Mouse (Mus musculus): ENCODE measurements around the gene Pygl. TPM values are rescaled to one million over a fixed set of nuclear protein-coding genes. Genes with fewer than 3 reads are reported as not detected.

Gene Pygl
- polyA plus RNA-seq, 2 experiments: 18.3 to 23.3 TPM

- H3K36me3 ChIP-seq (ENCODE audit: control insufficient read depth, insufficient read depth, low read length): no peaks in the 10 kb centered on the region
Measured at GRCm38 (mm10) chr12:70234938-70235484, 3.7 kb upstream of the Pygl start.

GRCm38 (mm10) chr12:70234411-70234810 lies 3.1 kb upstream of the Pygl start:
- Histone ChIP-seq H3K9me3 (ENCODE audit: control insufficient read depth, low read length) (no peaks in the 10 kb centered on the region), H3K36me3 (ENCODE audit: control insufficient read depth, insufficient read depth, low read length) (no peaks in the 10 kb centered on the region), H3K4me1 (ENCODE audit: control insufficient read depth, insufficient read depth, low read length) (peaks cover 5% of the 10 kb centered on the region; the same call in 1 of the 2 replicates), H3K4me2 (replicated peaks; ENCODE audit: low read depth, low read length, severe bottlenecking) (no peak overlapping the region), H3K4me3 (replicated peaks; ENCODE audit: low read length) (no peak overlapping the region), H3K27ac (replicated peaks; ENCODE audit: low read depth, low read length) (no peak overlapping the region), H3K9ac (ENCODE audit: low read depth, low read length, severe bottlenecking) (no peak overlapping the region), H3K27me3 (ENCODE audit: control insufficient read depth, insufficient read depth, low read length) (no peaks in the 10 kb centered on the region)
- peak; percentile 78 for DNase-seq (ENCODE audit: low spot score)
- TF ChIP-seq POLR2A (IDR thresholded peaks at IDR 0.05; ENCODE audit: borderline replicate concordance, extremely low read depth, insufficient read depth, insufficient read length): no peak
- WGBS: 25% methylated on average over 6 of the region's 6 CpGs
- no peak; the same call in 1 of the 2 replicates for ATAC-seq (ENCODE audit: low FRiP score, low read depth)

More at GRCm38 (mm10) chr12:70234938-70235484, 3.7 kb upstream of the Pygl start:
- TF ChIP-seq POLR2A (IDR thresholded peaks at IDR 0.05; ENCODE audit: borderline replicate concordance, extremely low read depth, insufficient read depth, insufficient read length): no peak
- WGBS: 4% methylated on average over 13 of the region's 13 CpGs
- ATAC-seq (ENCODE audit: low FRiP score, low read depth): peak; percentile 66; the same call in 1 of the 2 replicates
- H3K27ac ChIP-seq (replicated peaks; ENCODE audit: low read depth, low read length): no peak overlapping the region
- peaks cover 5% of the 10 kb centered on the region; the same call in 1 of the 2 replicates for H3K4me1 ChIP-seq (ENCODE audit: control insufficient read depth, insufficient read depth, low read length)
- peak overlapping the region; percentile 62 for H3K4me2 ChIP-seq (replicated peaks; ENCODE audit: low read depth, low read length, severe bottlenecking)
- H3K4me3 ChIP-seq (replicated peaks; ENCODE audit: low read length): peak overlapping the region; percentile 34
- H3K9me3 ChIP-seq (ENCODE audit: control insufficient read depth, low read length): no peaks in the 10 kb centered on the region
- no peaks in the 10 kb centered on the region for H3K27me3 ChIP-seq (ENCODE audit: control insufficient read depth, insufficient read depth, low read length)
- DNase-seq (ENCODE audit: low spot score): peak; percentile 87
- H3K9ac ChIP-seq (ENCODE audit: low read depth, low read length, severe bottlenecking): peak overlapping the region; percentile 45

DNA sequence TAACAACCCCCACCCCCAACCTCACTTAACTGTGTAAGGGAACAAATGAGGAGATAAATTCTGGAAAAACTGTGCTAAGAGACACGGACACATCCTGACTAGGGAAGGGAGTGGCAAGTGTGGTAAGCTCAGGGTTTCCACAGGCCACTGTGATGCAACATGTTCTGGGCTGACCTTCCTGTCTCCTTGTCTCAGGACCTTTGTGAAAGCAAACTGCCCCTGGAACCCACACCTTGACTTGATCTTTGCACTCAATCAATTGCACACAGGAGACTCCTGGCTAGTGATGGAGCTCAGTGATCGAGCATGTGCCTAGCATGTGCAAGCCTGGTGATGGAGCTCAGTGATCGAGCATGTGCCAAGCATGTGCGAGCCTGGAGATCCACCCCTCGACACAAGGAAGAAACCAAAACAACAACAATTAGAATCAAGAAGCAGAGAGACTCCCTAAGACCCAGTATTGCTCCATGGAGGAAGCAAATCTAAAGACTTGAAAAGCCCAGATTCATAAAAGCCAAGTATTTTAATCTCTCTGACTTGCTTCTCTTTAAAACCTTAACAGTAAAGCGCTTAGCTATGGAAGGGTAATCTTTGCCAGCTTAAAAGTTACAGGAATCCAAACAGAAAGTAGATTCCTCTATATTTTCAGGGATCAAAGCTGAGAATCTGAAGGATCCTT lies 2.5 kb upstream of the Pygl start:
- H3K27me3 ChIP-seq (ENCODE audit: control insufficient read depth, insufficient read depth, low read length): no peaks in the 10 kb centered on the region
- no peak for DNase-seq (ENCODE audit: low spot score)
- peaks cover 5% of the 10 kb centered on the region; the same call in 1 of the 2 replicates for H3K4me1 ChIP-seq (ENCODE audit: control insufficient read depth, insufficient read depth, low read length)
- no peak overlapping the region for H3K9ac ChIP-seq (ENCODE audit: low read depth, low read length, severe bottlenecking)
- no peaks in the 10 kb centered on the region for H3K9me3 ChIP-seq (ENCODE audit: control insufficient read depth, low read length)
- H3K36me3 ChIP-seq (ENCODE audit: control insufficient read depth, insufficient read depth, low read length): no peaks in the 10 kb centered on the region
- WGBS: 88% methylated on average over 6 of the region's 6 CpGs
- H3K4me2 ChIP-seq (replicated peaks; ENCODE audit: low read depth, low read length, severe bottlenecking): no peak overlapping the region
- H3K4me3 ChIP-seq (replicated peaks; ENCODE audit: low read length): no peak overlapping the region
- ATAC-seq (ENCODE audit: low FRiP score, low read depth): no peak
- no peak overlapping the region for H3K27ac ChIP-seq (replicated peaks; ENCODE audit: low read depth, low read length)
- no peak for TF ChIP-seq POLR2A (IDR thresholded peaks at IDR 0.05; ENCODE audit: borderline replicate concordance, extremely low read depth, insufficient read depth, insufficient read length)

DNA sequence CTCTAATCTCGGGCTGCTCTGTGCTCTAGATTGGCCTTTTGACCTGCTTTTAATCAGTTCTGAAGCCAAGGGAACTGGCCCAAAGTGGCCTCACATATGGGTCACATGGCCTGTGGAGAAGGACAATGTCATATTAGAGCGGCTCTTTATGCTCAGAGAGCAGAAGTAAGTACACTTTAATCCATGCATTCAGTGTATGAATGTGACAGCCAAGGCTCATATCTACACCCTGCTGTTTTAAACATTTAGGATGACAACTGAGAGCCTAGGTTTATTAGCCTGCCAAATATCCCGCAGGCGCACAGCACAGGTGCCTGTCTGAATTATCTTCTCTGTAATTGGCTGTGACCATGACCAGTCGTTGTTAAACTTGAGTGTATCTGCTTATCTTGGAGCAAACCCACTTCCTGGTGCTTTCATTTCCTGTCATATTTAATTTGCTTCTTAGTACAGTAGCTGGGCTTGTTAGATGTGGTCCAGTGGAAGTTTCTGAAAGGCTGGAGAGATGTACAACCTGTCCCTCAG lies 794 bp upstream of the Pygl start:
- Histone ChIP-seq H3K4me1 (ENCODE audit: control insufficient read depth, insufficient read depth, low read length) (peaks cover 5% of the 10 kb centered on the region), H3K4me2 (replicated peaks; ENCODE audit: low read depth, low read length, severe bottlenecking) (no peak overlapping the region), H3K27ac (replicated peaks; ENCODE audit: low read depth, low read length) (no peak overlapping the region), H3K36me3 (ENCODE audit: control insufficient read depth, insufficient read depth, low read length) (no peaks in the 10 kb centered on the region), H3K4me3 (replicated peaks; ENCODE audit: low read length) (no peak overlapping the region), H3K9ac (ENCODE audit: low read depth, low read length, severe bottlenecking) (no peak overlapping the region), H3K9me3 (ENCODE audit: control insufficient read depth, low read length) (no peaks in the 10 kb centered on the region), H3K27me3 (ENCODE audit: control insufficient read depth, insufficient read depth, low read length) (no peaks in the 10 kb centered on the region)
- WGBS: 45% methylated on average over 5 of the region's 5 CpGs
- no peak for DNase-seq (ENCODE audit: low spot score)
- TF ChIP-seq POLR2A (IDR thresholded peaks at IDR 0.05; ENCODE audit: borderline replicate concordance, extremely low read depth, insufficient read depth, insufficient read length): no peak
- no peak for ATAC-seq (ENCODE audit: low FRiP score, low read depth)

DNA sequence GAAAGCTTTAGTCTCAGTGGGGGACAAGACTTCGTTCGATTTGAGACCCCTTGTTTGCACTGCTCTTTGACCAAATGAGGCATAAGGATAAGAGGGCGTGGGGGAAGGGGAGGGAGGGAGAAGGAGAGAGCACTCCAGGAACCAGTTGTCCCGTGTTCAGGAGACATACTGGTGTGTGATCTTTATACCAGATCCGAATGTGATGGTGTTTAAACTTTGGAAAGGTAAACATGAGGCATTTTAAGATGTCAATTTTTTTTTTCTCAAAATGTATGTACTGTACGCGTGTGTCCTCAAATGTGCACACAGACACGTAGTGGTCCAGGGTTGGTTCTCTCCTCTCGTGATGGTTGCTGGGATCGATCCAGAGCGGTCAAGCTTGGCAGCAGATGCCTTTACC lies 3.1 kb downstream of the Pygl start:
- peak overlapping the region; percentile 93 for H3K4me2 ChIP-seq (replicated peaks; ENCODE audit: low read depth, low read length, severe bottlenecking)
- ATAC-seq (ENCODE audit: low FRiP score, low read depth) (no peak), DNase-seq (ENCODE audit: low spot score) (no peak)
- H3K27ac ChIP-seq (replicated peaks; ENCODE audit: low read depth, low read length): no peak overlapping the region
- no peak for TF ChIP-seq POLR2A (IDR thresholded peaks at IDR 0.05; ENCODE audit: borderline replicate concordance, extremely low read depth, insufficient read depth, insufficient read length)
- no peaks in the 10 kb centered on the region for H3K27me3 ChIP-seq (ENCODE audit: control insufficient read depth, insufficient read depth, low read length)
- no peaks in the 10 kb centered on the region for H3K36me3 ChIP-seq (ENCODE audit: control insufficient read depth, insufficient read depth, low read length)
- peak overlapping the region; percentile 48; the same call in 1 of the 2 replicates for H3K4me3 ChIP-seq (replicated peaks; ENCODE audit: low read length)
- H3K9ac ChIP-seq (ENCODE audit: low read depth, low read length, severe bottlenecking): no peak overlapping the region
- H3K4me1 ChIP-seq (ENCODE audit: control insufficient read depth, insufficient read depth, low read length): peaks cover 8% of the 10 kb centered on the region
- 71% methylated on average over 11 of the region's 11 CpGs for WGBS
- no peaks in the 10 kb centered on the region for H3K9me3 ChIP-seq (ENCODE audit: control insufficient read depth, low read length)
